Mouse (Mus musculus) spleen, adult 2 months (tissue): ENCODE data around the gene Fos.

ENCODE experiments used
- CTCF ChIP-seq: fragments of 200-500 bp; IDR thresholded peaks from 2 replicates; pipeline ENCODE4 v1.5.1; 2011; ENCODE audit warnings: mild to moderate bottlenecking, inconsistent platforms; ENCODE audit not compliant: insufficient read depth, insufficient read length, insufficient replicate concordance; ENCODE audit errors: extremely low read depth
- POLR2A ChIP-seq: fragments of 200-500 bp; IDR thresholded peaks from 2 replicates; pipeline ENCODE4 v1.6.1; 2011; ENCODE audit warnings: low read depth, low read length, inconsistent platforms

DNA sequence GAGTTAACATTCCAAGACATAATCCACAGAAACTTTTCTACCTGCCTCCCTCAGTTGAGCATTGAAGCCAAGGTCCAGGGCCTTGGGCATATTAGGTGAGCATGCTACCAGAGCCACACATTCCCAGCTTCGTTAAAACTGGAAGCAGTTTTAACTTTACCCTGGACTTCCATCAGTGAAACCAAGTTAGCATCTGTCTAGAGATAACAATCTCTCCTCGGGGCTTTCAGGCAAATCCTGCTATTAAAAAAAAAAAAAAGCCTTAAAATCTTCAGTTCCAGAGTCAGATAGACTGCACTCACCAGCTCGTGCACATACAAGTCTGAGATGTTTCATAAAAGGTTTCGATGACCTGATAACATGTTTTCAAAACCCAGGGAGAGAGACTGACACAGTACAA, 17.4 kb upstream of the Fos start:
- TF ChIP-seq CTCF: no peak
- no peak for TF ChIP-seq POLR2A
